Mouse (Mus musculus): ENCODE measurements around the gene 1700022I11Rik. TPM values are rescaled to one million over a fixed set of nuclear protein-coding genes. Genes with fewer than 3 reads are reported as not detected.

Gene 1700022I11Rik
- polyA plus RNA-seq, 1 experiment, result not detected

GRCm38 (mm10) chr4:43005765-43006164 is 36.4 kb downstream of the 1700022I11Rik start:
- Histone ChIP-seq H3K27ac (ENCODE audit: control insufficient read depth, insufficient read depth, low read length) (no peak overlapping the region), H3K4me1 (replicated peaks; ENCODE audit: control insufficient read depth, insufficient read depth, low read length) (peaks cover 7% of the 10 kb centered on the region), H3K27me3 (ENCODE audit: control insufficient read depth, insufficient read depth, low read length) (no peaks in the 10 kb centered on the region), H3K4me3 (ENCODE audit: control insufficient read depth, insufficient read depth, low read length) (no peak overlapping the region), H3K36me3 (ENCODE audit: control insufficient read depth, insufficient read depth, low read length) (no peaks in the 10 kb centered on the region)
- TF ChIP-seq CTCF (IDR thresholded peaks at IDR 0.05; ENCODE audit: borderline replicate concordance, control insufficient read depth, extremely low read depth, insufficient read depth, low read length, poor library complexity) (no peak), POLR2A (IDR thresholded peaks at IDR 0.05; ENCODE audit: control insufficient read depth, extremely low read depth, insufficient read depth, low read length, poor library complexity) (no peak)
- DNase-seq, result peak; percentile 31
- 66% methylated on average over 2 of the region's 2 CpGs for WGBS

DNA sequence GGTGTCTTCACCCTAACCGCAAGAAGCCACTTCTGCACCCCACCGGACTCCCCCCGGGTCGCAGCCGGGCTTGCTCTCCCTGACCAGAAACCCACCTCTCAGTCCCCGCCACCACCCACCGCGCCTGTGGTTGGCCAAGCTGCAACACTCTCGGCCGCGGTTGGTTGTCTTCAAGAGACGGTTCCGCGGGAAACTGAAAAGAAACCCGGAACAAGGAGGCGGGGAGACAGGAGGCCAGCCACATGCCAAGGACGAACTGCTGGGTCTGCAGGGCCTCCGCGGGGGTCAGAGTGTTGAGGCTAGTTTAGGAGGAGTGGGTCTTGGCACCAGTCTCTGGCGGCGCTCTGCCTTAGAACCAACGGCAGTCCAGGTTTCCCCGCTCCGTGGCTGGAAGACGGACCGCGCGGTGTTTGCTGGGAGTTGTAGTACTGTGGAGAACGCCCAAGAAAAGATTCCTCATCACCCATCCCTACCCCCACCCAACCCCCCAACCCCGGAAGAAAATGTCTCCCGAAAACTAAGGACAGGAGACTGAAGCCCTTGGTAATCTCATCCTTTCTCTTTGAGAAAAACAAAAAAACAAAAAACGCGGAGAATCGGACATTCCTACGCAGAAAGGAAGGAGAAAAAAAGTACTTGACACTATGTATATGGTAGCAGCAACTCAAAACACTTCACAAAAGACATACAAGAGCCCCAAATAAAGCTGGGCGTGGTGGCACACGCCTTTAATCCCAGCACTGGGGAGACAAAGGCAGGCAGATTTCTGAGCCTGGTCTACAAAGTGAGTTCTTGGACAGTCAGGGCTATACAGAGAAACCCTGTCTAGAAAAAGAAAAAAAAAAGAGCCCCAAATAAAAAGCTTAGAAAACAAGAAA is 41.0 kb downstream of the 1700022I11Rik start, which contains the start of gene Fancg:
TSS of gene Fancg (minus strand) at position 346 of the 878 bp plus-strand sequence.
- TF ChIP-seq CTCF (IDR thresholded peaks at IDR 0.05; ENCODE audit: borderline replicate concordance, control insufficient read depth, extremely low read depth, insufficient read depth, low read length, poor library complexity), result no peak
- TF ChIP-seq POLR2A (IDR thresholded peaks at IDR 0.05; ENCODE audit: control insufficient read depth, extremely low read depth, insufficient read depth, low read length, poor library complexity), result peak; percentile 43; the same call in 1 of the 2 replicates
- WGBS, result under 1% methylated on average over 37 of the region's 37 CpGs
- no peak within 1 kb of the TSS for H3K27ac ChIP-seq (ENCODE audit: control insufficient read depth, insufficient read depth, low read length)

DNA sequence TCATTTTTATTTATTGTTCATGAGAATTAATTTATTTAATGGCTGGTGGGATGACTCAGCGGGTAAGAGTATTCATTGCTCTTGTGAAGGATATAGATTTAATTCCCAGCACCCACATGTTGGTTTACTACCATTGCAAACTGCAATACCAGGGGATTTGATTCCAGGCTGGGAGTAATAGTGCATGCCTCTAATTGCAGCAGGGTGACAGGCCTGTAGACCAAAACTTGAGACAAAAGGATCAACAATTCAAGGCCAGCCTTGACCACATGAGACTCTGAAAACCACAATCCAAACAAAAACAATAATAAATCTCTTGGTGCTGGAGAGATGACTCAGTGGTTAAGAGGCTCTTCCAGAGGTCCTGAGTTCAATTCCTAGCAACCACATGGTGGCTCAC is 42.7 kb downstream of the 1700022I11Rik start:
- no peak for DNase-seq
- Histone ChIP-seq H3K4me3 (ENCODE audit: control insufficient read depth, insufficient read depth, low read length) (no peak overlapping the region), H3K36me3 (ENCODE audit: control insufficient read depth, insufficient read depth, low read length) (peaks cover under 1% of the 10 kb centered on the region; the same call in 1 of the 2 replicates), H3K27ac (ENCODE audit: control insufficient read depth, insufficient read depth, low read length) (no peak overlapping the region), H3K4me1 (replicated peaks; ENCODE audit: control insufficient read depth, insufficient read depth, low read length) (peaks cover 8% of the 10 kb centered on the region), H3K27me3 (ENCODE audit: control insufficient read depth, insufficient read depth, low read length) (no peaks in the 10 kb centered on the region)
- no peak for TF ChIP-seq POLR2A (IDR thresholded peaks at IDR 0.05; ENCODE audit: control insufficient read depth, extremely low read depth, insufficient read depth, low read length, poor library complexity)
- TF ChIP-seq CTCF (IDR thresholded peaks at IDR 0.05; ENCODE audit: borderline replicate concordance, control insufficient read depth, extremely low read depth, insufficient read depth, low read length, poor library complexity), result no peak
- 100% methylated on average over 1 of the region's 1 CpGs for WGBS

More for the DNA sequence above, 41.0 kb downstream of the 1700022I11Rik start, which contains the start of gene Fancg:
- Histone ChIP-seq H3K36me3 (ENCODE audit: control insufficient read depth, insufficient read depth, low read length) (no peaks in the 10 kb centered on the region), H3K4me1 (replicated peaks; ENCODE audit: control insufficient read depth, insufficient read depth, low read length) (peaks cover 8% of the 10 kb centered on the region), H3K4me3 (ENCODE audit: control insufficient read depth, insufficient read depth, low read length) (peak within 1 kb of the TSS; percentile 89), H3K27me3 (ENCODE audit: control insufficient read depth, insufficient read depth, low read length) (no peaks in the 10 kb centered on the region)
- DNase-seq, result peak; percentile 87

DNA sequence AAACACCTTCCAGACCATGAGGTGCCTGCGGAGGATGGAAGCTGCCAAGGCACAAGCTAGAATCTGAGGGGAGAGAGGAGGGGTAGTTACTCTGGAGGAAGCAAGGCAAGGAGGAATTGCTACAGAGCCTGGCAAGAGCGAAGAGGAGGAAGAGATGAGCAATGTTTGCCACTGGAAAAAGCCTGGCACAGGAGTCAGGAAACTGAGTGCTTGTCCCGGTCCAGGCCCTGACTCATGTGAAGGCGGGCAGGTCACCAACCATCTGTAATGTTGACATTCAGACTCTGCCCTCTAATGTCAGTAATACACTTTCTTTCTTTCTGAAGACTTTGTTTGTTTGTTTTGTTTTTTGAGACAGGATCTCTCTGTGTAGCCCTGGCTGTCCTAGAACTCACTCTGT is 48.8 kb downstream of the 1700022I11Rik start:
- Histone ChIP-seq H3K4me3 (ENCODE audit: control insufficient read depth, insufficient read depth, low read length) (no peak overlapping the region), H3K27me3 (ENCODE audit: control insufficient read depth, insufficient read depth, low read length) (no peaks in the 10 kb centered on the region), H3K4me1 (replicated peaks; ENCODE audit: control insufficient read depth, insufficient read depth, low read length) (no peaks in the 10 kb centered on the region), H3K27ac (ENCODE audit: control insufficient read depth, insufficient read depth, low read length) (no peak overlapping the region), H3K36me3 (ENCODE audit: control insufficient read depth, insufficient read depth, low read length) (peaks cover 26% of the 10 kb centered on the region)
- DNase-seq, result no peak
- no peak for TF ChIP-seq POLR2A (IDR thresholded peaks at IDR 0.05; ENCODE audit: control insufficient read depth, extremely low read depth, insufficient read depth, low read length, poor library complexity)
- 96% methylated on average over 4 of the region's 4 CpGs for WGBS

DNA sequence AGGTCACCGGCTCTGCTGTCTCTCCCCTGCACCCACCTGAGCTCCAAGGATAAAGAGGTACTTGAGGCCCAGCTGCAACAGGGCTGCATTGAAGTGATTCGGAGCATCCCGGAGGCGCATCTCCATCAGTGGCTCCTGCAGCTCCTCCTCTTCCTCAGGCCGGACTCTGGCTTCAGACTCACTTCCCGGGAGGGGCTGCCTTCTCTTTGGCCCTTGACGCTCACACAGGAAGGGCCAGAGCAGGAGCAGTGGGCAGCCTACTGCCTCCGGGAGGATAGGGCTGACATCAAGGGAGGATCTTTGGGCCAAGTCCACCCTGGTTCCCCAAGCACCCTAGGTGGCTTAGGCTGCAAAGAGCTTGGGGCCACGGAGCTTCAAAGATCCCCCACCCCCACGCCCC is 49.8 kb downstream of the 1700022I11Rik start:
- 94% methylated on average over 10 of the region's 10 CpGs for WGBS
- Histone ChIP-seq H3K4me1 (replicated peaks; ENCODE audit: control insufficient read depth, insufficient read depth, low read length) (no peaks in the 10 kb centered on the region), H3K4me3 (ENCODE audit: control insufficient read depth, insufficient read depth, low read length) (no peak overlapping the region), H3K27ac (ENCODE audit: control insufficient read depth, insufficient read depth, low read length) (no peak overlapping the region), H3K27me3 (ENCODE audit: control insufficient read depth, insufficient read depth, low read length) (no peaks in the 10 kb centered on the region), H3K36me3 (ENCODE audit: control insufficient read depth, insufficient read depth, low read length) (peaks cover 30% of the 10 kb centered on the region)
- TF ChIP-seq CTCF (IDR thresholded peaks at IDR 0.05; ENCODE audit: borderline replicate concordance, control insufficient read depth, extremely low read depth, insufficient read depth, low read length, poor library complexity) (no peak), POLR2A (IDR thresholded peaks at IDR 0.05; ENCODE audit: control insufficient read depth, extremely low read depth, insufficient read depth, low read length, poor library complexity) (no peak)
- no peak for DNase-seq

DNA sequence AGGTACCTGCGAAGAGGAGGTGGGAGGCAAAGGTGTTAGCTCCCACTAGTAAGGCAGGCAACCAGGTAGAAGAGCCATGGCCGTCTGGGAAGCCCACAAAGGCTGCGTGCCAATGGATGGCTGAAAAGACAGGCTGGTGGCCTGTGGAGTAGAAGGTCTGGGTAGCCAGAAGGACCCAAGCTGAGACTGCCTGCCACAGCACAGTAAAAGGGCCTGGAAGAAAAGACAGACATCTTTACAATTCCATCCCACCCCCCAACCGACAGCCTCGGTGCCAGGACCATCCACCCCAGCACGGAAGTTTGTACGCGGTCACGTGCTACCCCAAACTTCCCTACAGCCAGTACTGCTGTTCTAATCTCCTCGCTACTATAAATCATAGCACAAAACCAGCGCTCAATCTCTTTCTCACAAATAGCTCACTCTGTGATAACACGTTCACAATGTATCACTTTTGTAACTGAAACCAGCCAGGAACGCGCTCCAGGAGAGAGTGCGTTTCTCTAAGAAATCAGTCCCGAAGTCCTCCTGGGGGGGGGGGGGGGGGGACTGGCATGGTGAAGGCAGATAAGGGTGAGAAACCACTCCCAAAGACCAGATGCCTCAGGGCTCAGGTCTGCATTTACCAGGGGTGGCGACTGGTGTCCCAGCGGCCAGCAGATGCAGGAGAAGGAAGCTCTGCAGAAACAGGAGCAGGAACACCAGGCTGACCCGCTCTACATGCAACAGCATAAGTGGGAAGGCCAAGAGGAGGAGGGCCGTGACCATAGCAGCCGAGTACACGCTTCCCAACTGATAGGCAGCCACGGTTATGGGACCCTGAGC is 50.4 kb downstream of the 1700022I11Rik start:
- peaks cover 5% of the 10 kb centered on the region for H3K4me1 ChIP-seq (replicated peaks; ENCODE audit: control insufficient read depth, insufficient read depth, low read length)
- H3K27ac ChIP-seq (ENCODE audit: control insufficient read depth, insufficient read depth, low read length), result no peak overlapping the region
- 99% methylated on average over 23 of the region's 23 CpGs for WGBS
- no peaks in the 10 kb centered on the region for H3K27me3 ChIP-seq (ENCODE audit: control insufficient read depth, insufficient read depth, low read length)
- no peak for TF ChIP-seq POLR2A (IDR thresholded peaks at IDR 0.05; ENCODE audit: control insufficient read depth, extremely low read depth, insufficient read depth, low read length, poor library complexity)
- TF ChIP-seq CTCF (IDR thresholded peaks at IDR 0.05; ENCODE audit: borderline replicate concordance, control insufficient read depth, extremely low read depth, insufficient read depth, low read length, poor library complexity), result no peak
- peaks cover 30% of the 10 kb centered on the region for H3K36me3 ChIP-seq (ENCODE audit: control insufficient read depth, insufficient read depth, low read length)
- no peak for DNase-seq
- H3K4me3 ChIP-seq (ENCODE audit: control insufficient read depth, insufficient read depth, low read length), result no peak overlapping the region
